Mouse (Mus musculus) layer of hippocampus, adult 8-10 months (tissue): ENCODE measurements around the gene 1700013F07Rik. TPM values are rescaled to one million over a fixed set of nuclear protein-coding genes. Genes with fewer than 3 reads are reported as not detected.
"Not testable (repeated sequence)": the region's sequence is repeated elsewhere in the genome, so short reads cannot be mapped to it uniquely, and the experiment has no call there.

Experiments used
- DNase-seq, 2 experiments: peaks; one replicate each; pipeline ENCODE4 v3.0.0; 2022; ENCODE audit warnings: low spot score in 2 of 2
- total RNA-seq, 4 experiments: library from RNA; stranded (reverse); gene quantifications; 2 replicates each; pipeline ENCODE4 v1.2.4; 2022

The 1700013F07Rik gene
- 1 to 10 TPM; 1.4 to 3.5 (median 2.3) TPM for total RNA-seq

DNA sequence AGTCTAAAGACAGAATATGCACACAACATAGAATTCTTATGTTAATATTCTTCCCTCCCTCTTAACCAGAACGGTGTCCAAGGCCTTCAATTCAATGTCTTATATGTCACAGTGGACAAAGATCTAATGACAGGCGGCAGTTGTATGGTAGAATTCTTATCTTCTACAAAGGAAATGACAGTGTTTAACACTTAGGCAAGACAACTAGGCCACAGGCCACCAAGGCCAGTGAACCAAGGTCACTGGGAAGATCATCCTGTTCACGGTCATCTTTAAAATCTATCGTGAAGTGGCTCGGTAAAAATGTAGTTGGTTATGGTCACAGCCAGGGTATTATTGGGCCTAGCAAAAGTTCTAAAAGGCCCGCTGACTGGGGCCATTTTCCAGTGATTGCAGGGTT, at the start of gene 1700013F07Rik:
Gene 1700013F07Rik (plus strand): TSS at position 200 of the 400 bp plus-strand sequence.
- no peak for DNase-seq

DNA sequence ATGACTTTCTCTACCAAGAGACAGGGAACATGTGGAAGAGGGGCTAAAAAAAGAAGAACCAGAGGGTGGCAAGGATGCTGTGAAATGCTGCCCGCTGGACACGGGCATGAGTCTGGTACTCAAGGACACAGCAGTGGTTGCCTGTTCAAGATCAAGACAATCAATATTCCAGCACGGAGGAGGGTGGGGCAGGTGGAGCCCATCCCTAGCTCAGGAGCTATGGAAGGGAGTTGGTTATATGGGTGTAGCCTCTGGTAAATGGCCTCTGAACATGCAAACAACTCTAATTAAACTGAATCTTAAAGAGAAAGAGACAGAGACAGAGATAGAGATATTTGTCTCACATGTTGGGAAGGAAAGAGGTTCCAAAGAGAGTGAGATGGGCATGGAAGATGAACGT, 49.2 kb upstream of the 1700013F07Rik start:
- DNase-seq: no peak

DNA sequence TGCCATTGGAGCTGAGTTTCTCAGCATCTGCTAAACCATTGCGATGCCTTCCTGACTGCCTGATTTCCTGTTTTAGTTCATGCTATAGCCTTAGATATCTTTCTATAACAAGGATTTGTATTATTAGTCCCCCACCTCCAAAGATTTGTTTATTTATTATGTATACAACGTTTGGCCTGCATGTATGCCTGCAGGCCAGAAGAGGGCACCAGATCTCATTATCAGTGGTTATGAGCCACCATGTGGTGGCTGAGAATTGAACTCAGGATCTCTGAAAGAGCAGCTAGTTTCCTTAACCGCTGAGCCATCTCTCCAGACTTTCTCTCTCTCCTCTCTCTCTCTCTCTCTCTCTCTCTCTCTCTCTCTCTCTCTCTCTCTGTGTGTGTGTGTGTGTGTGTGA, 44.0 kb upstream of the 1700013F07Rik start:
- no peak for DNase-seq

DNA sequence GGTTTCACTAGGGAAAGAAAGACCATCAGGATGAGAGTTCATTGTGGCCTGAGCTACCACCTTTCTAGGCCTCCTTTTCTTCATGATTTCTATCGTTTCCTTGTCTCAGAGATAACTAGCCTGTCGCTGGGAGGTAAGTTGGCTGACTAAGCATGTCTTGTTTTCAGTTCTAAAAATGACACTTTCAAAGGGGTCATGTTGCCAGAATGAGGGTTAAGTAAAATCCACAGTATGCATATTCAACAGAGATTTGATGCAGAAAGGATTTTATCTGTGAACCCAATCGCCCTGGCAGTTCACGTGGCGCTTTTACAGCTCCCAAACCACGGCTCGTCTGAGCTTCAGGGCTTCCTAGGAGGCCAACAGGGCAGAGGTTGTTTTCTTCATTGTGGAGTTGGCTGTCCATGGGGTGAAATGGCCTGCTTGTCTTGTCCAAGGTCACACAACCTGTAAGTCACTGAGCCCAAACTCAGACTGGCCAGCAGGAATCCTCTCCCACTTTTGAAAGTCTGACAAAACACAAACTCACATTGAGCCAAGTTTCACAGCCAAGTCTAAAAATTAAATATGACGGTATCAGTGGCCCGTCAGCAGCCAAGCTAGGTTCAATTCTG, 39.0 kb upstream of the 1700013F07Rik start:
- no peak for DNase-seq

DNA sequence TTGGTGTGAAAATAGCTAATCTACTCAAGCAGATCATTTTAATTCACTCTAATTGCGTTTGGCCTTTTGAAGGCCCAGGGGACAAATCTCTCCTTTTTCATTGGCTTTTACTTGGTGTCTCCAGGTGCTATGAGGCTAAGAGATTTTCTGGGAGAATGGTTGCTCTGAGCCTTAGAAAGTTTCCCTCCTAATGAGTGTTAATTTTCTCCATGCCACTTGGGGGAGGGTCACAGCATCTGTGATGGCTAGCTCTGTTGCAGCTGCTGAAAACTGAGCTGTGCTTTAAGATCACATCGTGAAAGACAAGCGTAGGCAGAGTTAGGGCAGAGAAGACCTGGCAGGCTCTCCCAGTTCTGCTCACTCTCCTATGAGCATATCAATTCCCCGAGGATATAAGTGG, 38.5 kb upstream of the 1700013F07Rik start:
- no peak for DNase-seq

DNA sequence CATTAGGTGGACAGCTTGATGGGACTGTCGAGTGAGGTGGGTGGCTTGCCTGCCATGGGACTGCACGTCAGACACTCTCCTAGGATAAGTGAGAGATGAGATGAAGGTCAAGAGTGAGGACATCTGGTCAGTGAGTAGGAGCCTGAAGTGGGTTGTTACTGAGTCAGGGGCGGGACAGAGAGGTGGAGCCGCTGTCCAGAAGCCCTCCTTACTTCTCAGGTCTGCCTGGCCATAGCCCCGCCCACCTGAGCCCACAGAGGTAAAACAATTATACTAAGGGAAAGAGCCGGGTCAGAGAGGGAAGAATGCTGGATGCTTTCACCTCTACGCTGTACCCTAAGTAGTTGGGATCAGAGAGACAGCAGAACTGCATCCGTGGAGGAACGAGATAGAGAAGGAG, 36.3 kb upstream of the 1700013F07Rik start:
- DNase-seq: no peak

DNA sequence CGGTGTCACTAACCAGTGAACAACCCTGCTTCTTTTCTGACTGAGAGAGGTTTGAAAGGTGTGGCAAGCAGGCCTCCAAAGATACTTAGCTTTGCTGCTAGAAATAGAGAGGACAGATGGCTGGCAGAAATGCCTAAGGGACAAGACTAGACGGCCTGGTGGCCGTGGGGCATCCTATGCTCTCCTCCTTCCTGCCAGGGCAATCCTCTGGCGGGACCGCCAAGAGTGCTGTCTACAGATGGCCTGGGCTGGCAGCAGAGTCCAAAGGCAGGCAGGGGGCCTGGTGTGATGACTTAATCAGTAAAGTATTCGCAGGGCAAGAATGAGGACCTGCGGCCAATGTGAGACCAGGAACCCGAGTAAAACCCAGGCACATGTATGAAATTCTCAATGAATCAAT, 34.1 kb upstream of the 1700013F07Rik start:
- DNase-seq: no peak

DNA sequence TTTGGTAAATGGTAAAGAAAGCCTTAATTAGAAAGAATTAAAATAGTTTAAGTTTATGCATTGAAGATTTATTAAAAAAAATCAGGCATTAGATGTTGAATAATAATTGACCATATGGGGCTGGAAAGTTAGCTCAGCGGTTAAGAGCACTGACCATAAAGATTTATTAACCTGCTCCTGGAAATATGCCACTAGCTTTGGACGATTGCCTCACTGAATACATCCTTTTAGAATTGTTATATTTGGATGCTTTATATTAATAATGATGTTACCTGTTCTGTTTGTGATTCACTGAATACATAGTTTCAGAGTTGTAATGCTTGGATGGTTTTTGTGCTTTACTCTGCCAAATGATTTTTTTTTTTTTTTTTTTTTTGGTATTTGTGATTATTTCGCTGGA, 32.5 kb upstream of the 1700013F07Rik start:
- not testable (repeated sequence) for DNase-seq

DNA sequence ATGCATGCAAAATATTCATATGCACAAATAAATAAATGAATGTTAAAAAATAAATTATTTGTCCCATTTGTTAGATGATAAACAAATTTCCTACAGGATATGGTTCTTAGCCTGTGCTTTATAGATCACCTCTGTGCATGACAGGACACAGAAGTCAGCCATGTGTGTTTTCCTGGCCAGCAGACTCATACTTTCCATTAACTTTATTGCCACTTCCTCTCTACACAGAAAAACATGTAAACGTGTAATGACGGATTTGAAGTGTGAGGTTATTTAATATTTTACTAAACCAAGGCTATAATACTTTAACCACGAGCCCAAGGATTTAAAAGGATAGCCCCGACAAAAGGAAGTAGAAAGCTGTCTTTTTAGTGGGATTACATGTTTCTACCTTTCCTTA, 30.0 kb upstream of the 1700013F07Rik start:
- DNase-seq: no peak

DNA sequence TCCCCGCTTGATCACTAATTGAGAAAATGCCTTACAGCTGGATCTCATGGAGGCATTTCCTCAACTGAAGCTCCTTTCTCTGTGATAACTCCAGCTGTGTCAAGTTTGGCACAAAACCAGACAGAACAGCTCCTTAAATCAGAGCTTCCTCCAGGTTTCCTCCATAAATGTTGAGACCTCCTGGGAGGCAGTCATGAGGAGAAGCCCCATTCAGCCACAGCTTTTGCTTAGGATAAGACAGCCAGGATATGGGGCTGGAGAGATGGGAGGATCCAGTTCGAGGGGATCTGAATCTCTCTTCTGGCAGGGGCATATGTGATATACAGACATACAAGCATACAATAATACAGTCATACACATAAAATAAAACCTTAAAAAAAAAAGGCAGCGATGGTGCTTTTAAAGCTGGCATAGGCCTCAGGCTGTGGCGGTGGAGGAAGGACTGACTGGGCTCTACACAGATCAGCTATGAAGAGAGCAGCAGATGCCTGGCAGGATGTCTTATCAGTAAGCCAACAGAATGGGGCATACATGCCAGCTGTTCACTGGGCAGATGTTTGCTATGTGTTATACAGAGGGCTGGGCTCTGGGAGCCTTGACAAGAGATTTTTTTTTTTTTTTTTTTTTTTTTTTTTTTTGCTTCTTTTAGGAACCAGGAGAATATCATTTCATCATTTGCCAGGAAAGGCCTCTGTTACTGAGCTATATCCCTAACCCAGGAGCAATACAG, 25.0 kb upstream of the 1700013F07Rik start:
- no peak for DNase-seq

DNA sequence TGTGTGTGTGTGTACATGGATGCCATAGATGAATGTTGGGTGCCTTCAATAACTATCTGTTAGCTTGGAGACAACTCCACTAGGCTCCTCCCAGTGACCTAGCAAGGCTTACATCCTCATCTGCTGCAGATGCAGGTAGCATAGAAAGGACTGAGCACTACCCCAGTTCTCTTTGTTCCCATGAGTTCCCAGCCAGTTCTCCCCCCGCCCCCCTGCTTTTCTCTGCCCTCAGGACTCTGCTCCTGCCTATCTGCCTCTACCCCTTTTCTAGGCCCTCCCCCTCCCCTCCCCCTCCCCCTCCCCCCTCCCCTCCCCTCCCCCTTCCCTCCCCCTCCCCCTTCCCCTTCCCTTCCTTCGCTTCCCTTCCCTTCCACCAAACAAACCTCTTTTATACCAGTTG, 23.8 kb upstream of the 1700013F07Rik start:
- DNase-seq: no peak

DNA sequence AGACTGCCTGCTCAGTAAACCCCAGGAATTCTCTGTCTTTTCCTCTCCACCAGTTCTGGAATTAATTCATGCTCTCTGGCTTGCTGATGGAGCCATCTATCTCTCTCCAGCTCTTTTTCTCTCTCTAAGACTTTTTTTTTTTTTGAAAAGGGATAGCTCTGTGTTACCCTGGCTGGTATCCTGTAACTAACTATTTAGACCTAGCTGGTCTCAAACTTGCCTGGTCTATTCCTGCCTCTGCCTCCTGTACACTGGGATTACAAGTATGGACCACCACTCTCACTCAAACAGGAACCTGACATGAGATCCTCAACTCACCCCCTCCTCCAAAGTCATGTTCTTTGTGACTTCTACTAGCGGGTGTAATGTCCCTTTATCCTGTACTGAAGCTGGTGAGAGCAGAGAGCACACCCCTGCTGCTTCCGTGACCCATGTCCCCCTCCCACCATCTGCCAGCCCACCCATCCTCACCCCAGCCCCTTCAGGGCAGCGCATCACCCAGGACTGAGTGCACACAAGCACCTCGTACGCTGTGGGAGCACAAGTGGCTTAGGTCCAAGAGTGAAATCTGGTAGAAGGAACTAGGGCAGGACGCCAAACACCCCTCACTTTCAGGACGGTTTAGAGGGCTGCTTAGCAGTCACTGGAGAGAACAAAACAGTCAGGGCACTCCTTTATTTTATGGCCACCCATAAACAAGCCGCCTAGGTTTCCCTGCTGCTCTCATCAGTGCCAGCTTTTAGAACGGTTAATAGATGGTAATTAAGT, 23.1 kb upstream of the 1700013F07Rik start:
- DNase-seq: peak in 1 of 2 experiments; percentile 44

DNA sequence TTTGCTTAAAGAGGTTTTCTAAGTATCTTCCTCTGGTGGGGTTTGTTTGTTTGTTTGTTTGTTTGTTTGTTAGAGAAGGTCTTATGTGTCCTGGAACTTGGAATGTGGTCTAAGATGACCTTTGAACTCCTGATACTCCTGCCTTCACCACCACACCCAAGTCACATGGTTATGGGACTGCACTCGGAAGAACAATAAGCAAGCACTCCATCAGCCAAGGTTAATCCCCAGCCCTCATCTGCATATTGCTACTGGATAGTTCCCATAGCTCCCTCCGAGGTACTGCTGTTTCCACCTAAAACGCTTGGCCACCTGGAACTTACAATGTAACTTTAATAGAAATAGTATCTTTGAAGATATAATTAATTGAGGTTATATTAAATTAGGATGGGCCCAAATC, 20.5 kb upstream of the 1700013F07Rik start:
- no peak for DNase-seq

DNA sequence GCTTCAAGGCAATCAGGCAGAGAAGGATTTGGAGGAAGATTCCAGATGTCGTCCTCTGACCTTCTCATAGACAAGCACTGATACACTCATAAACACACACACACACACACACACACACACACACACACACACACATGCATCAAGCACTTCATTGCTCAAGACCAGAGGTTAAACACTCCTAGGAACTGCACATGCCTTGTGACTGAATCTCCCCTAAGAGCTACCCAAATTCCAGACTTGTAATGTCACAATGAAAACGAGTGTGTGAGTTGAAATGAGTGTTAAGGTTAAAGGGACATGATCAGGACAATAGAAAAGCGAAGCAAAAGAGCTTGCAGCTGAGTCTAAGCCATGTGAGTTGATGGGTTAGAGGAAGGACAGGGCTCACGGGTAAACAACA, 15.7 kb upstream of the 1700013F07Rik start:
- DNase-seq: no peak

DNA sequence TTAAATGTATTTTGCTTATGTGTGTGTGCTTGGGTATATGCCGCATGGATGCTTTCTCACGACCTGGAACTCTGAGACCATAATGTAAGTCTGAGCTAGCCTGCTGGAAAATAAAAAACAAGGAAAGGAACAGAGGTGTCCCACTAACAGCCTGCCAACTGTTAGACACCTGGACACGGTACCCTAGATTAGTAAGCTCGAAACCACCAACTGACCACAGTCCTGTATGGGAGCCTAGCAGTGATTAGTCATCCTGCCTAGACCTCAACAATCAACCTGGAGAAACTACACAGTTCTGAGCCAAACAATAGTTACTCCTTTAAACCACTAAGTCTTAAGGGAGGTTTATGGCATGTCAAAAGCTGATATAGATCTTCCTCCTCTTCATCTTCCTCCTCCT, 10.5 kb upstream of the 1700013F07Rik start:
- no peak for DNase-seq

DNA sequence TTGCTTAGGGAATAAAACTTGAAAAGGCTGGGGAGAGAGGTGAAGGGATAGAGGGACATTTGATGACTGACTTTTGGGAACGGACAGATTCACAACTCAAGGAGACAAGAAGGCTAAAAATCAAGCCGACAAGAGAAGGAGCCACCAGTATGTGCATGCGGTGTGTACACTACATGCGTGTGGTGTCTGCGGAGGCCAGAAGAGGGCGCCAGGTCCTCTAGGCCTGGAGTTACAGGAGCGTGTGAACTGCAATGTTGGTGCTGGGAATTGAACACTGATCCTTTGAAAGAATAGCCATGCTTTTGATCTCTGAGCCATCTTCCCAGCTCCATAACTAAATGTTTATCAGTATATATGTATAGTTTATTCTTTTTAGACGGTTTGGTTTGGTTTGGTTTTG, 5.5 kb upstream of the 1700013F07Rik start:
- DNase-seq: no peak

DNA sequence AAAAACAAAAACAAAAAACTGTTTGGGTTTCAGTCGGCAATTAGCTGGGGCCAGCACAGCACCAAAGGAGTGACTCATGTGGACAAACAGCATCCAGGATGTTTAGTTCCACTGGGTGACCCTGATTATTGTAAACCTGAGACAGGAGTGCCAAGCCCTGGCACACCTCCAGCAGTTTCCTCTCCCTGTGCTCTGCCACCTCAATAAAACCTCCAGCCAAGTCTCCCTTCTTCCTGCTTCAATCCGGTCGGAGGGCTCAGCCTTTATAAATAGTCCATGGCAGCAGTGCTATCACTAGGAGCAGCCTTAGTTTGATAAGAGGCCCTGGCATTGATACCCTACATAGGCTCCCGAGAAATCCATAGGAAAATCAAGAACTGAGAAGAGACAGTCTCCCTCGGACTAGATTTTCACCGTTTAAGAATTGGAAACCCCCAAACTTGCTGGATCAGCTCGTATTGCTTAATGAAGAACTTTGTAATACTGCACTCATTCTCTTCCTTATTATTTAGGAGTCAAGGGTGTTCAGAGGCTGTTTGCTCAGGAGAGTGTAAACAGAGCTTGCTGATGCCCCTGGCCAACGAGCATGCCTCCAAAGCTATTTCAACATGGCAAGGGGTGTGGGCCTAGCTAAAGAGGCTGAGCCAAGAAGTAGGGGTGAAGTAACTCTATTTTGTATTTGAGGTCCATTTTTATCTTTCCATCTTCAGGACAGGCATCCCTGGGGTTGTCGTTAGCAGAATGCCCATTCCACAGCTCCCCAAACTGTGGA, 650 bp upstream of the 1700013F07Rik start:
- no peak for DNase-seq

DNA sequence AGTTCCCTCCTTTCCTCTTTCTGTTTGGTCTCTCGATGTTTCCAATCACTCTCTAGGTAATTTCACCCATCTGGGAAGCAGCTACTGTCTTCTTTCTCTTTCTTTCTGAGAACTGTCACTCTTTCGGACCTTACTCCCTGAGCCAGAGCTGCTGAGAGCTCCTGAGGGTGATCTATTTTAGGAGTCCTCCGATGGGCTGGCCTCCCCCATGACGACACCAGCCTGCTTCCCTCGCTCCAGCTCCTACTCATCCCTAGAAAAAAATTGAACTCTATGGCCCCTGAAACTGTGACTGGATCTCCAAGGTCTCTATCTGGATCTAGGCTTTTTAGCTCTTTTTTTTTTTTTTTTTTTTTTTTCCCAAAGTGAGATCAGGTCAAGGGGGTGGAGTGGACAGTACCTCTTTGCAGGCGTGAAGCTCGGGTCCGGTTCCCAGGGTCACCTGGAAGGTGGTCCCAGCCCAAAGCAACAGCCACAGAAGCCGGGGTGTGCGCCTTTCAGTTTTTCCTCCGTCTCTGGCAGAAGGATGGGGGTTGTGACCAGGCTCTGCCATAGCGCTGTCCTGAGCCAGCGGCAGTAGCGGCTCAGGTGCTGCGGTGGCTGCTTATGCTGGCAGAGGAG, 2.1 kb downstream of the 1700013F07Rik start:
- DNase-seq: no peak

DNA sequence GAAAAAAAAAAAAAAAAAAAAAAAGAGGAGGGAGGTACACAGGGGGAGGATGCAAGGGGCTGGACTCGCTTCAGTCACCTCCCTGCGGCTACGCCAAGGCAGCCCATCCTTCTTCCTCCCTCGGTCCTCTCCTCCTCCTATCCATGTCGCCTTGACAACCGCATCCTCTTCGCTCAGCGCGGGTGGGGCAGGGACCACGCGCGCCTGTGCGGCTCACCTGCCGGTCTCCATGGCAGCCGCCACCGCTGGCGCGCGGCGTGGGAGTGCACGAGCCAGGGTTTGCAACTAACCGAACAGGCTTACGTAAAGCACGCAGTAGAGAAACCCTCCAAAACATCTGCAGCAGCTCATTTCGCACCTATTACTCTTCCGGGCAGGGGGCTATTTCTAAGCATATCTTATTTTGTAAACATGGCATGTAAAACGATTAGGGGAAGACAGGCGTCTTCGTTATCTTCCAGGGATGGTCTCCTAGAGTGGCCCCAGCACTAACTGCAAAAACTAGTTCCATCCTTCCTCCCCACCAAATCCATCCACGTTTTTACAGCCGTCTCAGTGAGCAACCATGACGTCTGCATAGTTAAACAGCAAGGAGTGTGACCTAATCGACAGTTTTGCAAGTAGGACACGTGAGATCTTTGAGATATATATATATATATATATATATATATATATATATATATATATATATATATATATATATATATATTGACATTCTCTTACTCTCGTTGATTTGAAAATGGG, 2.7 kb downstream of the 1700013F07Rik start, which contains the start of gene 5330417C22Rik:
Gene 5330417C22Rik (minus strand): TSS at position 20 of the 744 bp plus-strand sequence.
- DNase-seq: peak; percentile 87 to 89

DNA sequence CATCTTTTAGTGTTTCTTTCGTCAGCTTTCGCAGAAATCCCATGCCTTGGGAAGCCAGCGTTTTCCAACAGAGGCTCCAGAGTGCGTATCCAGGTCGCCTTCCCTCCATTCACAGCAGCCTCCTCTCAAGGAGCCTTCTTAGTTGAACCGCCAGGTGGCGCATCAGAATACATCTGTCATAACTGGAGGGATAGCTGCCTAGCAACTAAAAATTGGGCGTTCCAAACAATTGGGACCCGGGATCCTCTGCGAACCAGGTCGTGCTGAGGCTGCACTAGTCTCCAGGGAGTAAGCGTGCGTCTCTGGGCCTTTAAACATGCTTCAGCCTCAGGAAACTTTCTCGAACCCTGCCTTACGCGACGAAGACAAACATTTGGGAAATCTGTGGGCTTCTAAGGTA, 3.4 kb downstream of the 1700013F07Rik start:
- peak; percentile 90 to 91 for DNase-seq
